Mouse (Mus musculus) forebrain, embryonic 13.5 days (tissue): ENCODE measurements around the gene 1110004F10Rik. TPM values are rescaled to one million over a fixed set of nuclear protein-coding genes. Genes with fewer than 3 reads are reported as not detected.

Experiments used
- ATAC-seq: fragments of 200-750 bp; cut with Nextera tagmentation; 2 replicates; pipeline ENCODE4 v1.8.0; 2017
- H3K27ac ChIP-seq: fragments of 300-500 bp; sonication (generic); 2 replicates; pipeline ENCODE4 v1.5.1; 2015; ENCODE audit warnings: inconsistent platforms, mild to moderate bottlenecking, moderate library complexity
- H3K27me3 ChIP-seq: fragments of 300-500 bp; sonication (generic); 2 replicates; pipeline ENCODE4 v1.6.1; 2015; ENCODE audit warnings: mild to moderate bottlenecking, inconsistent platforms
- H3K36me3 ChIP-seq: fragments of 300-500 bp; sonication (generic); 2 replicates; pipeline ENCODE4 v1.6.1; 2015; ENCODE audit warnings: mild to moderate bottlenecking, inconsistent platforms; ENCODE audit not compliant: poor library complexity, severe bottlenecking
- H3K4me1 ChIP-seq: fragments of 300-500 bp; sonication (generic); 2 replicates; pipeline ENCODE4 v1.6.1; 2015; ENCODE audit warnings: inconsistent platforms
- H3K4me2 ChIP-seq: fragments of 300-500 bp; sonication (generic); 2 replicates; pipeline ENCODE4 v1.6.1; 2015; ENCODE audit warnings: inconsistent platforms, mild to moderate bottlenecking, moderate library complexity
- H3K4me3 ChIP-seq: fragments of 300-500 bp; sonication (generic); 2 replicates; pipeline ENCODE4 v1.5.1; 2015; ENCODE audit warnings: mild to moderate bottlenecking, inconsistent platforms
- H3K9ac ChIP-seq: fragments of 300-500 bp; sonication (generic); 2 replicates; pipeline ENCODE4 v1.6.1; 2015; ENCODE audit warnings: mild to moderate bottlenecking, inconsistent platforms
- H3K9me3 ChIP-seq: fragments of 300-500 bp; sonication (generic); replicated peaks from 2 replicates; pipeline ENCODE4 v1.6.1; 2016; ENCODE audit warnings: inconsistent platforms
- WGBS: fragments of 180-500 bp; shearing (Covaris S2); methylation state at CpG from one replicate; pipeline ENCODE4 v1.1.7; 2015; 5-methylcytosine and 5-hydroxymethylcytosine counted together
- polyA plus RNA-seq: library from polyadenylated mRNA; unstranded; fragments of >200 nt; fragmentation: Nextera tagmentation; extraction: Ambion mirVana; gene quantifications from 2 replicates; pipeline ENCODE4 v1.2.1, GENCODE M21; 2015

The 1110004F10Rik gene
- polyA plus RNA-seq, result 372 and 377 TPM in 2 replicates

GRCm38 (mm10) chr7:116039196-116039537 is at the start of gene 1110004F10Rik:
Gene 1110004F10Rik, plus strand, starts transcription at chr7:116039397.
- H3K4me2 ChIP-seq, result peak within 1 kb of the TSS; percentile 99
- peak; percentile 14; the same call in 1 of the 2 replicates for ATAC-seq
- peaks cover 68% of the 10 kb centered on the region for H3K4me1 ChIP-seq
- H3K9ac ChIP-seq, result peak within 1 kb of the TSS; percentile 70
- H3K27me3 ChIP-seq, result peaks cover 32% of the 10 kb centered on the region
- 0% methylated on average over 11 of the region's 11 CpGs for WGBS
- H3K4me3 ChIP-seq, result peak within 1 kb of the TSS; percentile 75
- H3K36me3 ChIP-seq, result no peaks in the 10 kb centered on the region
- peak within 1 kb of the TSS; percentile 74 for H3K27ac ChIP-seq
- H3K9me3 ChIP-seq, result no peaks in the 10 kb centered on the region

GRCm38 (mm10) chr7:116002726-116003125 is 36.5 kb upstream of the 1110004F10Rik start:
- WGBS, result 87% methylated on average over 4 of the region's 4 CpGs
- no peak overlapping the region for H3K4me2 ChIP-seq
- H3K27ac ChIP-seq, result no peak overlapping the region
- H3K4me1 ChIP-seq, result peaks cover 12% of the 10 kb centered on the region
- no peaks in the 10 kb centered on the region for H3K36me3 ChIP-seq
- no peak overlapping the region for H3K4me3 ChIP-seq
- ATAC-seq, result no peak
- H3K9ac ChIP-seq, result no peak overlapping the region
- H3K9me3 ChIP-seq, result no peaks in the 10 kb centered on the region
- no peaks in the 10 kb centered on the region for H3K27me3 ChIP-seq

GRCm38 (mm10) chr7:116029991-116030390 is 9.2 kb upstream of the 1110004F10Rik start:
- no peak for ATAC-seq
- H3K4me2 ChIP-seq, result peak overlapping the region; percentile 99
- H3K4me3 ChIP-seq, result peak overlapping the region; percentile 75
- H3K4me1 ChIP-seq, result peaks cover 66% of the 10 kb centered on the region
- no peaks in the 10 kb centered on the region for H3K9me3 ChIP-seq
- 10% methylated on average over 3 of the region's 3 CpGs for WGBS
- H3K27me3 ChIP-seq, result no peaks in the 10 kb centered on the region
- peak overlapping the region; percentile 95 for H3K27ac ChIP-seq
- H3K9ac ChIP-seq, result peak overlapping the region; percentile 99
- no peaks in the 10 kb centered on the region for H3K36me3 ChIP-seq

GRCm38 (mm10) chr7:116030597-116031387 is 8.4 kb upstream of the 1110004F10Rik start:
- Histone ChIP-seq H3K4me2 (peak overlapping the region; percentile 99), H3K27ac (peak overlapping the region; percentile 95), H3K9ac (peak overlapping the region; percentile 99), H3K27me3 (0 out of 2 replicates have a peak, but pooled peaks cover 5% of the 10 kb centered on the region), H3K4me1 (peaks cover 68% of the 10 kb centered on the region), H3K36me3 (no peaks in the 10 kb centered on the region), H3K9me3 (no peaks in the 10 kb centered on the region), H3K4me3 (peak overlapping the region; percentile 75)
- ATAC-seq, result peak; percentile 19; the same call in 1 of the 2 replicates
- 4% methylated on average over 26 of the region's 26 CpGs for WGBS

- ATAC-seq, result no peak
- Histone ChIP-seq H3K36me3 (no peaks in the 10 kb centered on the region), H3K4me2 (peak overlapping the region; percentile 99), H3K27me3 (peaks cover 10% of the 10 kb centered on the region; the same call in 1 of the 2 replicates), H3K9ac (peak overlapping the region; percentile 99), H3K4me1 (peaks cover 69% of the 10 kb centered on the region), H3K4me3 (peak overlapping the region; percentile 75), H3K27ac (peak overlapping the region; percentile 95), H3K9me3 (no peaks in the 10 kb centered on the region)
- 1% methylated on average over 14 of the region's 14 CpGs for WGBS
Observed at GRCm38 (mm10) chr7:116031388-116031717, 7.8 kb upstream of the 1110004F10Rik start.

- peaks cover 16% of the 10 kb centered on the region for H3K27me3 ChIP-seq
- H3K36me3 ChIP-seq, result no peaks in the 10 kb centered on the region
- under 1% methylated on average over 65 of the region's 65 CpGs for WGBS
- H3K9me3 ChIP-seq, result no peaks in the 10 kb centered on the region
- ATAC-seq, result 0 out of 2 replicates have a peak, but pooled peaks have one; percentile 25
- peak overlapping the region; percentile 99 for H3K4me2 ChIP-seq
- peaks cover 73% of the 10 kb centered on the region for H3K4me1 ChIP-seq
- H3K4me3 ChIP-seq, result peak overlapping the region; percentile 75
- peak overlapping the region; percentile 95 for H3K27ac ChIP-seq
- peak overlapping the region; percentile 99 for H3K9ac ChIP-seq
Observed at GRCm38 (mm10) chr7:116031718-116032595, 7.2 kb upstream of the 1110004F10Rik start.

GRCm38 (mm10) chr7:116032596-116033307 is 6.4 kb upstream of the 1110004F10Rik start:
- WGBS, result 0% methylated on average over 11 of the region's 11 CpGs
- Histone ChIP-seq H3K27ac (peak overlapping the region; percentile 95), H3K36me3 (no peaks in the 10 kb centered on the region), H3K27me3 (peaks cover 23% of the 10 kb centered on the region), H3K4me1 (peaks cover 72% of the 10 kb centered on the region), H3K9me3 (no peaks in the 10 kb centered on the region), H3K9ac (peak overlapping the region; percentile 99), H3K4me2 (peak overlapping the region; percentile 99), H3K4me3 (peak overlapping the region; percentile 75)
- peak; percentile 34; the same call in 1 of the 2 replicates for ATAC-seq

- Histone ChIP-seq H3K36me3 (no peaks in the 10 kb centered on the region), H3K9ac (peak overlapping the region; percentile 74), H3K27ac (peak overlapping the region; percentile 93), H3K4me2 (peak overlapping the region; percentile 99), H3K9me3 (no peaks in the 10 kb centered on the region), H3K4me1 (peaks cover 75% of the 10 kb centered on the region), H3K27me3 (peaks cover 27% of the 10 kb centered on the region), H3K4me3 (peak overlapping the region; percentile 75)
- 0% methylated on average over 54 of the region's 54 CpGs for WGBS
- ATAC-seq, result peak; percentile 57
Observed at GRCm38 (mm10) chr7:116033371-116034241, 5.6 kb upstream of the 1110004F10Rik start.

- peak; percentile 65 for ATAC-seq
- Histone ChIP-seq H3K9ac (peak overlapping the region; percentile 74), H3K9me3 (no peaks in the 10 kb centered on the region), H3K4me3 (peak overlapping the region; percentile 75), H3K4me1 (peaks cover 78% of the 10 kb centered on the region), H3K36me3 (no peaks in the 10 kb centered on the region), H3K4me2 (peak overlapping the region; percentile 99), H3K27me3 (peaks cover 29% of the 10 kb centered on the region), H3K27ac (peak overlapping the region; percentile 93)
- WGBS, result under 1% methylated on average over 25 of the region's 25 CpGs
Observed at GRCm38 (mm10) chr7:116034282-116034758, 4.9 kb upstream of the 1110004F10Rik start.

GRCm38 (mm10) chr7:116035504-116035903 is 3.7 kb upstream of the 1110004F10Rik start:
- peak overlapping the region; percentile 74; the same call in 1 of the 2 replicates for H3K9ac ChIP-seq
- H3K4me2 ChIP-seq, result peak overlapping the region; percentile 99
- 32% methylated on average over 4 of the region's 4 CpGs for WGBS
- ATAC-seq, result no peak
- H3K27me3 ChIP-seq, result peaks cover 29% of the 10 kb centered on the region
- H3K9me3 ChIP-seq, result no peaks in the 10 kb centered on the region
- peaks cover 75% of the 10 kb centered on the region for H3K4me1 ChIP-seq
- no peak overlapping the region for H3K27ac ChIP-seq
- H3K4me3 ChIP-seq, result peak overlapping the region; percentile 75
- H3K36me3 ChIP-seq, result no peaks in the 10 kb centered on the region
